Mouse (Mus musculus) CH12.LX (cell line): ENCODE measurements at regions not wholly inside any gene's neighbourhood (a gene's known extent, or its start where the extent isn't known, plus 50 kb on each side); places are given as distances from the start of the nearest gene placed in this dataset.

ENCODE experiments used
- DNase-seq: peaks from one replicate; pipeline ENCODE4 v3.0.0-alpha.2; 2013; ENCODE audit errors: extremely low read depth
- H3K27ac ChIP-seq: 2 replicates; pipeline ENCODE4 v1.5.1; 2012; ENCODE audit warnings: low read depth, mild to moderate bottlenecking, control low read depth, moderate library complexity; ENCODE audit not compliant: insufficient read depth
- H3K27me3 ChIP-seq: replicated peaks from 2 replicates; pipeline ENCODE3; 2012; ENCODE audit warnings: inconsistent platforms
- H3K36me3 ChIP-seq, 2 experiments: replicated peaks in 1 of 2; 2 replicates each; pipeline versions ENCODE3 to v1.6.1; 2012; ENCODE audit warnings: inconsistent platforms in 1 of 2, low read length in 1 of 2, mild to moderate bottlenecking in 1 of 2, mixed read lengths in 1 of 2, moderate library complexity in 1 of 2; ENCODE audit not compliant: control insufficient read depth in 1 of 2, insufficient read depth in 1 of 2
- H3K4me1 ChIP-seq, 2 experiments: 2 replicates each; pipeline ENCODE4 v1.6.1; 2012; ENCODE audit warnings: inconsistent platforms in 1 of 2, moderate library complexity in 1 of 2; ENCODE audit not compliant: insufficient read depth in 2 of 2, control insufficient read depth in 1 of 2
- H3K4me2 ChIP-seq: 2 replicates; pipeline ENCODE4 v1.6.1; 2012; ENCODE audit warnings: low read depth, mild to moderate bottlenecking, control low read depth; ENCODE audit not compliant: poor library complexity, insufficient read depth, severe bottlenecking
- H3K4me3 ChIP-seq, 3 experiments: fragments of 150-350 bp in 1 of 3; sonication (generic) in 1 of 3; replicated peaks in 1 of 3; 2 replicates each; pipeline versions ENCODE3 to v1.5.1; 2011 to 2012; ENCODE audit warnings: low read depth in 2 of 3, low read length in 2 of 3, mild to moderate bottlenecking in 2 of 3, moderate library complexity in 2 of 3, control low read depth in 1 of 3, improper control_type of control experiment in 1 of 3, inconsistent platforms in 1 of 3, mixed read lengths in 1 of 3; ENCODE audit not compliant: poor library complexity in 1 of 3
- H3K79me2 ChIP-seq: replicated peaks from 2 replicates; pipeline ENCODE4 v1.6.1; 2012; ENCODE audit warnings: mild to moderate bottlenecking, moderate library complexity; ENCODE audit not compliant: control insufficient read depth, poor library complexity, insufficient read depth, severe bottlenecking; ENCODE audit errors: extremely low read depth
- H3K9ac ChIP-seq: 2 replicates; pipeline ENCODE4 v1.6.1; 2012; ENCODE audit warnings: low read depth, mild to moderate bottlenecking, control low read depth, moderate library complexity; ENCODE audit not compliant: insufficient read depth
- H3K9me3 ChIP-seq: replicated peaks from 2 replicates; pipeline ENCODE3; 2012; ENCODE audit warnings: low read length, inconsistent platforms, mixed read lengths
- CTCF ChIP-seq, 2 experiments: IDR thresholded peaks in 1 of 2; conservative IDR thresholded peaks in 1 of 2; 2 replicates each; pipeline ENCODE4 v1.5.1; 2011 to 2012; ENCODE audit warnings: low read depth in 2 of 2, low read length in 2 of 2, improper control_type of control experiment in 1 of 2, inconsistent platforms in 1 of 2, mild to moderate bottlenecking in 1 of 2, moderate library complexity in 1 of 2
- ELF1 ChIP-seq: IDR thresholded peaks from 2 replicates; pipeline ENCODE4 v1.6.1; 2014; ENCODE audit warnings: low read depth, mild to moderate bottlenecking, inconsistent platforms, low read length, improper control_type of control experiment
- EP300 ChIP-seq: IDR thresholded peaks from 2 replicates; pipeline ENCODE4 v1.6.1; 2011; ENCODE audit warnings: low read length, improper control_type of control experiment
- GABPA ChIP-seq: IDR thresholded peaks from 2 replicates; pipeline ENCODE4 v1.6.1; 2012; ENCODE audit warnings: low read depth, low read length, improper control_type of control experiment, inconsistent platforms; ENCODE audit not compliant: insufficient replicate concordance
- JUND ChIP-seq: conservative IDR thresholded peaks from 2 replicates; pipeline ENCODE4 v1.6.1; 2011; ENCODE audit warnings: low read depth, low read length, improper control_type of control experiment
- MAFK ChIP-seq: IDR thresholded peaks from 2 replicates; pipeline ENCODE4 v1.6.1; 2011; ENCODE audit warnings: low read length, improper control_type of control experiment; ENCODE audit not compliant: insufficient replicate concordance
- MAZ ChIP-seq: IDR thresholded peaks from 2 replicates; pipeline ENCODE4 v1.6.1; 2012; ENCODE audit warnings: low read depth, mild to moderate bottlenecking, inconsistent platforms, low read length, improper control_type of control experiment, moderate library complexity
- MYC ChIP-seq: IDR thresholded peaks from 2 replicates; pipeline ENCODE4 v1.6.1; 2011; ENCODE audit warnings: low read depth, mild to moderate bottlenecking, improper control_type of control experiment, low read length
- NRF1 ChIP-seq: IDR thresholded peaks from 2 replicates; pipeline ENCODE4 v1.6.1; 2014; ENCODE audit warnings: low read depth, mild to moderate bottlenecking, inconsistent platforms, low read length, improper control_type of control experiment, moderate library complexity
- POLR2A ChIP-seq: IDR thresholded peaks from 2 replicates; pipeline ENCODE4 v1.6.1; 2011; ENCODE audit warnings: low read depth, mild to moderate bottlenecking, improper control_type of control experiment, low read length
- POLR2AphosphoS2 ChIP-seq: IDR thresholded peaks from 2 replicates; pipeline ENCODE4 v1.6.1; 2011; ENCODE audit warnings: low read depth, low read length, improper control_type of control experiment
- RCOR1 ChIP-seq: conservative IDR thresholded peaks from 2 replicates; pipeline ENCODE4 v1.6.1; 2012; ENCODE audit warnings: low read depth, mild to moderate bottlenecking, inconsistent platforms, low read length, improper control_type of control experiment
- SIN3A ChIP-seq: IDR thresholded peaks from 2 replicates; pipeline ENCODE4 v1.6.1; 2012; ENCODE audit warnings: low read length, improper control_type of control experiment, inconsistent platforms
- USF1 ChIP-seq: IDR thresholded peaks from 2 replicates; pipeline ENCODE4 v1.6.1; 2014; ENCODE audit warnings: low read depth, mild to moderate bottlenecking, inconsistent platforms, low read length, improper control_type of control experiment
- USF2 ChIP-seq: conservative IDR thresholded peaks from 2 replicates; pipeline ENCODE4 v1.6.1; 2011; ENCODE audit warnings: low read depth, low read length, improper control_type of control experiment
- ZNF384 ChIP-seq: IDR thresholded peaks from 2 replicates; pipeline ENCODE4 v1.6.1; 2012; ENCODE audit warnings: low read depth, low read length, improper control_type of control experiment, inconsistent platforms
- dilution Hi-C: fragments of 300-500 bp; cut with MboI; formaldehyde crosslinking; loops from 2 replicates; pipeline ENCODE4 v1.14.3; 2020; ENCODE audit warnings: low sequenced_read_pairs; ENCODE audit not compliant: extremely low pct_unique_long_range_greater_than_20kb, extremely low pct_ligation_motif_present
- in situ Hi-C: fragments of 300-500 bp; cut with MboI; formaldehyde crosslinking; loops from 3 replicates; pipeline ENCODE4 v1.14.3; 2019; ENCODE audit warnings: low sequenced_read_pairs, low pct_ligation_motif_present, low pct_unique_long_range_greater_than_20kb, mixed read lengths

- dilution Hi-C loops (no loop called here), in situ Hi-C loops (no loop called here)
- Histone ChIP-seq H3K4me3 (no peak overlapping the region), H3K27ac (no peak overlapping the region), H3K9ac (no peak overlapping the region), H3K79me2 (no peaks in the 10 kb centered on the region), H3K4me1 (no peaks in the 10 kb centered on the region), H3K9me3 (peaks cover 29% of the 10 kb centered on the region), H3K27me3 (no peaks in the 10 kb centered on the region), H3K4me2 (no peak overlapping the region), H3K36me3 (no peaks in the 10 kb centered on the region)
- TF ChIP-seq MAZ (no peak), SIN3A (no peak), MYC (no peak), GABPA (no peak), MAFK (no peak), USF1 (no peak), ZNF384 (no peak), EP300 (no peak), RCOR1 (no peak), ELF1 (no peak), POLR2AphosphoS2 (no peak), POLR2A (no peak), USF2 (no peak)
- no peak for DNase-seq
These were observed 586.4 kb upstream of the Slc39a10 start for GRCm38 (mm10) chr1:47479059-47479458.

- no peaks in the 10 kb centered on the region for H3K27me3 ChIP-seq
- in situ Hi-C loops: no loop called here
- no peak overlapping the region for H3K4me3 ChIP-seq
- H3K79me2 ChIP-seq: no peaks in the 10 kb centered on the region
- dilution Hi-C loops: no loop called here
- H3K4me1 ChIP-seq: no peaks in the 10 kb centered on the region
- H3K9me3 ChIP-seq: peaks cover 21% of the 10 kb centered on the region
- H3K4me2 ChIP-seq: no peak overlapping the region
- no peak for DNase-seq
- TF ChIP-seq MAFK (no peak), JUND (no peak), CTCF (conservative IDR thresholded peaks at IDR 0.05 in 1 of 2, IDR thresholded peaks at IDR 0.05 in 1 of 2; ENCODE audit: low read depth in 2 of 2, low read length in 2 of 2) (no peak), NRF1 (no peak)
- H3K36me3 ChIP-seq: no peaks in the 10 kb centered on the region
- no peak overlapping the region for H3K9ac ChIP-seq
- H3K27ac ChIP-seq: no peak overlapping the region
These were observed 574.1 kb upstream of the Slc39a10 start for GRCm38 (mm10) chr1:47466573-47467253.
